Mouse (Mus musculus) cerebellum, postnatal 14 days (tissue): Measurements from ENCODE around the gene H2al1e.
A peak's percentile ranks its signal among the peaks of the same experiment; 100 is the strongest.
"Not testable (repeated sequence)": the region's sequence is repeated elsewhere in the genome, so short reads cannot be mapped to it uniquely, and the experiment has no call there.

Experiments
- DNase-seq, 2 experiments: peaks; one replicate each; pipeline ENCODE4 v3.0.0; 2021; ENCODE audit warnings: mixed read lengths in 2 of 2

Gene H2al1e

DNA sequence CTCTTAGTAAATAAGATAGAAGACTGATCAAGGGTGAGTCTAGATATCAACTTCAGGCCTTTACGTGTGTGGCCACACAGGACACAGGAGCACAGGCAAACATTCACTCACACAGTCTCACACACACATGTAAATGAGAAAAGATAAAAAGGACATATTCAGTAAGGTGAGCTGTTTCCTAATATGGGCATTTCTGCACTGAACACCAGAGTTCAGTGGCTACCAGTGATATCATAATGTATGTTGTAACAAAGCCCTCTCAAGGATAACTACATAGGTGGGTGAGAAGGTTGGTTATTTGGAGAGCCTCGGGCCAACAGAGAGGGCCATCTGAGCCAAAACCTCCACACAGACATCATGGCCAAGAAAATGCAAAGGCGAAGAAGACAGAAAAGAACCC is at the start of gene H2al1e:
Gene H2al1e (plus strand): TSS at position 301 of the 400 bp plus-strand sequence.
- DNase-seq, result not testable (repeated sequence)

DNA sequence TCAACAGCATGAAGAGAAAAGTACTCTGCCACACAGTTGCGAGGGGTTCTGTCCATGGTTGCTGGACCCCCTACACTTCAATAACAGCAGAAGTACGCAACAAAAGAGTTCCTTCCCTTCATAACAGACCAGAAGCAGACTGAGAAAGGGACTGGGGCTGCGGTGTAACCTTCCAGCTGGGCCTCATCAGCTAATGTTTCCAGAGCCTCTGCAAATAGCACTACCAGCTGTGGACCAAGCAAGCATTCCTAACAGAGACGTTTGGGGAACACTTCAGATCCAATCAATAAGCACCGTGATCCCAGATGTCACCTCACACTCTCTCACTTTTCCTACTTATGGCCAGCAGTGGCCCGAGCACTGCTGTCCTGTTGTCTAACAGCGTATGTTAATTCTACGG is 46.8 kb upstream of the H2al1e start:
- DNase-seq, result no peak

DNA sequence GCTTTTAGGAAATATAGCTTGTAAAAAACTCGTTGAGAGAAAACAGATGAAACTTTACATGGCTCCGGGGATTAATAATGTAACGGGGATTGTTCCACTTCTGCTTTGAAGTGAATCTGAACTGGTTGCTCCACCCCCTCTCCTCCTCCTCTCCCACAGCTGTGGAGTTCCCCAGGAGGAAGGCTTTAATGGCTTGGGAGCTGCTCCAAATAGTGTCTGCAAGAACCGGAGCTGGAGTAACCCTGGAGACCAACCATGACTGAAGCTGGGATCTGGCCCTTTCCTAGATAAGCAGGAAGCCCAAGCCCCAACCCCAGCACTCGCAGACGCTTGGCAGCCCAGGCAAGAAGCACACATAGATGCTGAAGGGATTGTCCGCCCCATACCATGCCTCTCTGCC is 43.9 kb upstream of the H2al1e start:
- no peak for DNase-seq

DNA sequence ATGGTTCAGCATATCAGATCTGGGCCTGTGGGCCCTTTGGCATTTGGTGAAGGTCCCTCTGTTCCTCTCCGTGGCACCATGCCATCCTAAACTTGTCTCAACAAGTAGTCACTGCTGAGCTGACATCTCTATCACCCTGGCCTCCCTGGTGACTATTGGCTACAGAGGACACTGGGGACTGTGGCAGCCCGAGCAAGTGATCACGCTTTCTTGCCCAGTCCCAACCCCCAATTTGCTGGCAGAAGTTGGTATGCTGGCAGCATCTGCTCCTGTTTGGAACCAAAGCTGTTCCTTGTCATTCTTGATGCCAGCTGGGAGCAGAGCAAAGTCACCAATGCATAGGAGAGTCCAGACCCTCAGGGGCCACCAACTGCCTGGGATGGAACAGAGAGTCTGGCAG is 42.7 kb upstream of the H2al1e start:
- DNase-seq, result peak; percentile 48 to 66

DNA sequence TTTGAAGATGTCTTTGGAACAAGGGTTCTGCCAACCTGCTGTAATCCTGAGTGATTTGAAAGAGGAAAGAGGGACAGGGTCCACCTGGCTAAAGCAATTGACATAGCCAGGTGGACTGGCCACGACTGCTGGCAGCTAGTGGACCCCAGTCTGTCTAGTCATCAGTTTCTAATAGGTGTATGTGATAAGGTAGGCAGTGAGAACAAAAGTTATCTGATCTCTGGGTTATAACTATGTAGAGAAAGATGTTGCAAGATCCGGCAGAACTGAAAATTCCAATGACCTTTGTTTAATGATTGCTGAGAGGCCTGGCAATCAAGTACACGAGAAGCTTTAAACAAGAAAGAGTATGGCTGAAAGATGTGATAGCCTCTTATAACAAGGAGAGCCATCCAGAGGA is 38.5 kb upstream of the H2al1e start:
- DNase-seq, result no peak

DNA sequence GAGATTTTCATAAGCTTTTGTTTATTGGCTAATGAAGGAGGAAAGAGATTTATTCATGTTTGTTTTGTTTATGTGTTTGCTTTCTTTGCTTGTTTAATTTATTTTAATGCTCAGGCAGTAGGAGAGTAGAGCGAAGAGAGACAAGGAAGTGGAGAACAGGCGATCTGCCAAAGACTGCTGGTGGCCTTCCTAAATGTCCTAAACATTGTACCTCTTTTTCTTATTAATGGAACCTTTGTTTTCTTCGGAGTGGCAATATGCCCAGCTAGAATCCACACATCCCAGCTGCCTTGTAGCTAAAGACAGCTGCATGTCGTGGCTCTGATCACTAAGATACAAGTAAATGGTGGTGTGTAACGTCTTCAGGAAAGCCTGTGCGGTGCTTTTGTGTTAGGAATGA is 34.7 kb upstream of the H2al1e start:
- DNase-seq, result no peak

DNA sequence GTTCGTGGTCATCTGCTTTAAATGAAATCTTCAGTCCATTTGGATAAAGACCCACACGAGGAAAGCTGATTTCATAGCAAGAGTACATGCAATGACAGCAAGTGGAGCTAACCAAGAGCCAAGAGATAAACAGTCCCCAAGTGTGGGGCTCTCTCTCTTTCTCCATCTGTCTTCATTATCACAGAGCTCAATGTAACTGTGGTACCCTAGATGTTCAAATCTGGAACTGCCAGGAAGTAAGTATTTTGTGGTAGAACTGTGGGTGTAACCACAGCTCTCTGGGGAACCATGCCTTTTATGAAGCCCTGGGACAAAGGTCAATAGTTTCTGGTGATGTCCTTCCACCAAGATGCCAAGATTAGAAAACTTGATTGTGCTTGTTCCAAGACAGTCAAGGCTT is 31.0 kb upstream of the H2al1e start:
- DNase-seq, result no peak

DNA sequence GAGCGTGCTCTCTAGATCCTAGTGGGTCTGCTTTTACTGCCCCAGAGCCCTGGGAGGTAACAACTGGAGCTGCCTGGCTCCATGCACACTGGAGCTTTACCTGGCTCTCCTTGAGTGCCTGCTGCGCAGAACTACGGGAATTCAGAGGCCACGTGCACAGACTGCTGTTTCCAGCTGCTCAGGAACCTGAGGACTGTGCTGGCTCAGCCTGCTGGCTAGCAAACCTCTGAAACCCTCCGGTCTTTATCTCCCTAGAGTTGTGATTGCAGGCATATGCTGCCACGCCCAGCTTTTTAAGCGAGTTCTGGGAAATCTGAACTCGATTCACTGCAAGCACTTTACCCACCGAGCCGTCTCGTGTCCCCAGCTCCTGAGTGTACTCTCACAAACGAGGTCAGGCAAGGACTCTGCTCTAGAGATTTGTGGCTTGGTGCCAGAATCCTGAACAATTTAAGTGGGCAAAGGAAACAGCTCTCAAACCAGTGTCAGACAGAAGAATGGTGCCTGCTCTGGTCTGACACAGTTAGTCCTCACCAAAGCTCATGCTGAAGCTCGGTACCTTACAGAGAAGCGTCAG is 23.3 kb upstream of the H2al1e start:
- peak; percentile 3 to 19 for DNase-seq

DNA sequence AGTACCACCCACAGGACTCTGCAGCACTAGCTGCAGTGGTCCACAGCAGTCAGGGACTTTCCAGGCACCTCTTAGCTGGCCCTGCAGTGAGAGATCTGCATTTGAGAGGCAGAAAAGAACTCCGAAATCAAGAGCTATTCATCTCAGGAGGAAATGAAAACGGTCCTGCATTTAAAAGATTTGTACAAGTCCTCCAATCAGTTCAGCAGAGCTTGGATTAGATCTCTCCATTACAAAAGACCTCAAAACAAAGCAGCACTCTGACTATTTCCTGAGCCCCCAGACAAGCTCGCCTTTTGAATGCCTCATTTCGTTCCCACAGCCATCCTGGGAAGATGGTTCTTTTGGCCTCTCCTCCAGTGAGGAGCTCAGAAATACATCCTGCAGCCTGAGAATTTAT is 22.5 kb upstream of the H2al1e start:
- no peak for DNase-seq

DNA sequence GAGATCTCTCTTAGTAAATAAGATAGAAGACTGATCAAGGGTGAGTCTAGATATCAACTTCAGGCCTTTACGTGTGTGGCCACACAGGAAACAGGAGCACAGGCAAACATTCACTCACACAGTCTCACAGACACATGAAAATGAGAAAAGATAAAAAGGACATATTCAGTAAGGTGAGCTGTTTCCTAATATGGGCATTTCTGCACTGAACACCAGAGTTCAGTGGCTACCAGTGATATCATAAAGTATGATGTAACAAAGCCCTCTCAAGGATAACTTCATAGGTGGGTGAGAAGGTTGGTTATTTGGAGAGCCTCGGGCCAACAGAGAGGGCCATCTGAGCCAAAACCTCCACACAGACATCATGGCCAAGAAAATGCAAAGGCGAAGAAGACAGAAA is 12.8 kb upstream of the H2al1e start, which contains the start of gene H2al1a:
Gene H2al1a (plus strand): TSS at position 301 of the 400 bp plus-strand sequence.
- not testable (repeated sequence) for DNase-seq

DNA sequence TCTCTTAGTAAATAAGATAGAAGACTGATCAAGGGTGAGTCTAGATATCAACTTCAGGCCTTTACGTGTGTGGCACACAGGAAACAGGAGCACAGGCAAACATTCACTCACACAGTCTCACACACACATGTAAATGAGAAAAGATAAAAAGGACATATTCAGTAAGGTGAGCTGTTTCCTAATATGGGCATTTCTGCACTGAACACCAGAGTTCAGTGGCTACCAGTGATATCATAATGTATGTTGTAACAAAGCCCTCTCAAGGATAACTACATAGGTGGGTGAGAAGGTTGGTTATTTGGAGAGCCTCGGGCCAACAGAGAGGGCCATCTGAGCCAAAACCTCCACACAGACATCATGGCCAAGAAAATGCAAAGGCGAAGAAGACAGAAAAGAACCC is 9.6 kb upstream of the H2al1e start, which contains the start of gene H2al1b:
Gene H2al1b (plus strand): TSS at position 301 of the 400 bp plus-strand sequence.
- not testable (repeated sequence) for DNase-seq

DNA sequence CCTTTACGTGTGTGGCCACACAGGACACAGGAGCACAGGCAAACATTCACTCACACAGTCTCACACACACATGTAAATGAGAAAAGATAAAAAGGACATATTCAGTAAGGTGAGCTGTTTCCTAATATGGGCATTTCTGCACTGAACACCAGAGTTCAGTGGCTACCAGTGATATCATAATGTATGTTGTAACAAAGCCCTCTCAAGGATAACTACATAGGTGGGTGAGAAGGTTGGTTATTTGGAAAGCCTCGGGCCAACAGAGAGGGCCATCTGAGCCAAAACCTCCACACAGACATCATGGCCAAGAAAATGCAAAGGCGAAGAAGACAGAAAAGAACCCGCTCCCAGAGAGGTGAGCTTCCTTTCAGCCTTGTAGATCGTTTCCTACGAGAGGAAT is 6.4 kb upstream of the H2al1e start, which contains the start of gene H2al1c:
Gene H2al1c (plus strand): TSS at position 301 of the 400 bp plus-strand sequence.
- DNase-seq, result not testable (repeated sequence)

DNA sequence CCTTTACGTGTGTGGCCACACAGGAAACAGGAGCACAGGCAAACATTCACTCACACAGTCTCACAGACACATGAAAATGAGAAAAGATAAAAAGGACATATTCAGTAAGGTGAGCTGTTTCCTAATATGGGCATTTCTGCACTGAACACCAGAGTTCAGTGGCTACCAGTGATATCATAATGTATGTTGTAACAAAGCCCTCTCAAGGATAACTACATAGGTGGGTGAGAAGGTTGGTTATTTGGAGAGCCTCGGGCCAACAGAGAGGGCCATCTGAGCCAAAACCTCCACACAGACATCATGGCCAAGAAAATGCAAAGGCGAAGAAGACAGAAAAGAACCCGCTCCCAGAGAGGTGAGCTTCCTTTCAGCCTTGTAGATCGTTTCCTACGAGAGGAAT is 3.2 kb upstream of the H2al1e start, which contains the start of gene H2al1d:
Gene H2al1d (plus strand): TSS at position 301 of the 400 bp plus-strand sequence.
- DNase-seq, result not testable (repeated sequence)

DNA sequence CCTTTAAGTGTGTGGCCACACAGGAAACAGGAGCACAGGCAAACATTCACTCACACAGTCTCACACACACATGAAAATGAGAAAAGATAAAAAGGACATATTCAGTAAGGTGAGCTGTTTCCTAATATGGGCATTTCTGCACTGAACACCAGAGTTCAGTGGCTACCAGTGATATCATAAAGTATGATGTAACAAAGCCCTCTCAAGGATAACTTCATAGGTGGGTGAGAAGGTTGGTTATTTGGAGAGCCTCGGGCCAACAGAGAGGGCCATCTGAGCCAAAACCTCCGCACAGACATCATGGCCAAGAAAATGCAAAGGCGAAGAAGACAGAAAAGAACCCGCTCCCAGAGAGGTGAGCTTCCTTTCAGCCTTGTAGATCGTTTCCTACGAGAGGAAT is 3.1 kb downstream of the H2al1e start, which contains the start of gene H2al1f:
Gene H2al1f (plus strand): TSS at position 301 of the 400 bp plus-strand sequence.
- not testable (repeated sequence) for DNase-seq

DNA sequence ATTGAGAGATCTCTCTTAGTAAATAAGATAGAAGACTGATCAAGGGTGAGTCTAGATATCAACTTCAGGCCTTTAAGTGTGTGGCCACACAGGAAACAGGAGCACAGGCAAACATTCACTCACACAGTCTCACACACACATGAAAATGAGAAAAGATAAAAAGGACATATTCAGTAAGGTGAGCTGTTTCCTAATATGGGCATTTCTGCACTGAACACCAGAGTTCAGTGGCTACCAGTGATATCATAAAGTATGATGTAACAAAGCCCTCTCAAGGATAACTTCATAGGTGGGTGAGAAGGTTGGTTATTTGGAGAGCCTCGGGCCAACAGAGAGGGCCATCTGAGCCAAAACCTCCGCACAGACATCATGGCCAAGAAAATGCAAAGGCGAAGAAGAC is 6.2 kb downstream of the H2al1e start, which contains the start of gene H2al1g:
Gene H2al1g (plus strand): TSS at position 301 of the 400 bp plus-strand sequence.
- DNase-seq, result not testable (repeated sequence)

DNA sequence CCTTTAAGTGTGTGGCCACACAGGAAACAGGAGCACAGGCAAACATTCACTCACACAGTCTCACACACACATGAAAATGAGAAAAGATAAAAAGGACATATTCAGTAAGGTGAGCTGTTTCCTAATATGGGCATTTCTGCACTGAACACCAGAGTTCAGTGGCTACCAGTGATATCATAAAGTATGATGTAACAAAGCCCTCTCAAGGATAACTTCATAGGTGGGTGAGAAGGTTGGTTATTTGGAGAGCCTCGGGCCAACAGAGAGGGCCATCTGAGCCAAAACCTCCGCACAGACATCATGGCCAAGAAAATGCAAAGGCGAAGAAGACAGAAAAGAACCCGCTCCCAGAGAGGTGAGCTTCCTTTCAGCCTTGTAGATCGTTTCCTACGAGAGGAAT is 9.5 kb downstream of the H2al1e start, which contains the start of gene H2al1h:
Gene H2al1h (plus strand): TSS at position 301 of the 400 bp plus-strand sequence.
- not testable (repeated sequence) for DNase-seq

DNA sequence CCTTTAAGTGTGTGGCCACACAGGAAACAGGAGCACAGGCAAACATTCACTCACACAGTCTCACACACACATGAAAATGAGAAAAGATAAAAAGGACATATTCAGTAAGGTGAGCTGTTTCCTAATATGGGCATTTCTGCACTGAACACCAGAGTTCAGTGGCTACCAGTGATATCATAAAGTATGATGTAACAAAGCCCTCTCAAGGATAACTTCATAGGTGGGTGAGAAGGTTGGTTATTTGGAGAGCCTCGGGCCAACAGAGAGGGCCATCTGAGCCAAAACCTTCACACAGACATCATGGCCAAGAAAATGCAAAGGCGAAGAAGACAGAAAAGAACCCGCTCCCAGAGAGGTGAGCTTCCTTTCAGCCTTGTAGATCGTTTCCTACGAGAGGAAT is 12.6 kb downstream of the H2al1e start, which contains the start of gene H2al1i:
Gene H2al1i (plus strand): TSS at position 301 of the 400 bp plus-strand sequence.
- not testable (repeated sequence) for DNase-seq

DNA sequence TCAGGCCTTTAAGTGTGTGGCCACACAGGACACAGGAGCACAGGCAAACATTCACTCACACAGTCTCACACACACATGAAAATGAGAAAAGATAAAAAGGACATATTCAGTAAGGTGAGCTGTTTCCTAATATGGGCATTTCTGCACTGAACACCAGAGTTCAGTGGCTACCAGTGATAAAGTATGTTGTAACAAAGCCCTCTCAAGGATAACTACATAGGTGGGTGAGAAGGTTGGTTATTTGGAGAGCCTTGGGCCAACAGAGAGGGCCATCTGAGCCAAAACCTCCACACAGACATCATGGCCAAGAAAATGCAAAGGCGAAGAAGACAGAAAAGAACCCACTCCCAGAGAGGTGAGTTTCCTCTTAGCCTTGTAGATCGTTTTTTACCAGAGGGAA is 15.8 kb downstream of the H2al1e start, which contains the start of gene H2al1j:
Gene H2al1j (plus strand): TSS at position 301 of the 400 bp plus-strand sequence.
- DNase-seq, result not testable (repeated sequence)

DNA sequence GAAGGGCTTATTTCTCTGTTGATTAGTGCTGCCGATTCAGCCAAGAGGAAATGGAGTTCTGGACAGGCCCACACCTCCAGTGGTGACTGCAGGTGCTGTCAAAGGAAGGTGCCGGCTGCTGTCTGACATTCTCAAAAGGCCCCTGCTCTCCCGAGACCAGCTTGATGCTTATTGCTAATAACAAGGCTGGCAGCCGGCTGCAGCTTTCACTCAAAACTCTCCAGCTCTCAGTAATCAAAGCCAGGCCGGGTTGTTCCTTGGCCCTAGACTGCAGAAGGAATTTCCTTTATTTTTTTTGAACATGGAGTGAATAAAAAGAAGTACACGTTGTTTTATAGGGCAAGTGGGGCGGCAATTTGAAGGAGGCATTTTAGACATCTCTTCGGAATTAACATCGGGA is 34.0 kb downstream of the H2al1e start:
- peak; percentile 27 to 35 for DNase-seq

DNA sequence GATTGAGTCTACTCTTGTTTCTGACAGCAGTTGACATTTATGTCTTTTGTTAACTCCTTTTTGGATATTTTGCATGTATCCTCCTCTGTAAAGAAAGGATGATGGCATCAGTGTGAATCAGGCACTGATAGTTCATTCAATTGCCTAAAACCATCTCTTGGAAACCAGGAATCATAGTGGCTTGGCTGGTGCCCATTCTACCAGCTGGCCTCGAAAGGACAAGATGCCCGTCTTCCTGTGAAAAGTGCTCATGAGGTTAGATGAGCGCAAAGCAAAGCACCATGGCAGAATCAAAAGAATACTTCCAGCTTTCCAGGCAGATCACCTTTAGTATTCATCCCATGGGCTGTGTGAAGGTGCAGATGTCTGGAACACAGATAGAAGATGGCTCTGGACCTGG is 35.0 kb downstream of the H2al1e start:
- DNase-seq, result peak; percentile 32 to 57

DNA sequence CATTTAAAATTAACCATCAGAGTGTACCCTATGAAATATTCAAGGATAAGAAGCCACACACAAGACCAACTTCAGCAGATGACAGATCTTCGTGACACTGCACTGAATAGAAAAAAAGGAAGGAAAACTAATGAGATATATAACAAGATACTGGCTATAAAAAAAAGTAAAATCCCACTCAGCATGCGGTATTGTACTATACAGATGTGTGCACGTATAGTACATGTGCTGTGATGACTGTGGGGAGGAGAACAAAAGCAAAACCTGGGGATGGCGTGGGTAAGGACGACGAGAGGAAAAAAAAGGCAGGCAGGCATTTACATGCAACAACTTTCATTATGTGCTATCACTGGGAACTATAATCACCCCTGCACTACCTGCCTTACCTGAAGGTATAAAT is 49.1 kb downstream of the H2al1e start:
- DNase-seq, result no peak

DNA sequence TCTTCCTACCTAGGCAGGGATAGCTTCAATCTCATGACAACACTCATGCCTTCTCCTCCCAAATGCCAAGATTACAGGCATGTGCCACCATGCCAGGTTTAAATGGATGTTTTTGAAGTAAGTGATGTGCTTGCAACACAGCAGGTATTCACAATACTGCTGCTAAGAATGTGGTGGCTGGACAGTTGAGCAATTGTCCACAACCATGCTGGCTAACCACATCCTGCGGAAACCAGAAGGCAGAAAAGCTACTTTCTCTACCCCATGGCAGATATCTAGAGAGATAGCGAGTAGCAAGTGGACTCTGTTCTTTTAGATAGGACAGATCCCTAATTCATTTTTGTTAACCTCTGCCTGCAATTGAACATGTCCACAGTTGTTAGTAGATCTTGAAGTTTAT is 49.5 kb downstream of the H2al1e start:
- DNase-seq, result no peak
